Mouse (Mus musculus): ENCODE measurements around the gene Gm20518. TPM values are rescaled to one million over a fixed set of nuclear protein-coding genes. Genes with fewer than 3 reads are reported as not detected.

Gene Gm20518
- total RNA-seq, 1 experiment, result 0.22 TPM

DNA sequence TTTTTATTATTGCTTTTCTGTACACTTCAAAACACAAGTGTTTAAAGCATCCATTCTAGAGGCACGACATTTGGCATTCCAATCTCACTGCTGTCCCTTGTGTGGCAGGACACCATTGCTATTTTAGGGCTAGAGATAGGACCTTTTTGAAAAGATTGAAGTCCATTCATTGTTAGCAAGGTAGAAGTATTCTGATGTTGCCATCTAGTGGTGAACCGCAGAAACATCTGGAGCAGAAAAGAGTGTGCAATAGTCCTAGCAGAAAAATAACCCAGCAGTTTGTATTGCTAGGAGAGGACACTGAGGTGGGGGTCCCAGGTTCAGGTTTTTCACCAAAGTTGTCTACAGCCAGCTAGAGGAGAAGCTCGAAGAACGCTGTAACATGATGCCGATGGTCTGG is 79.4 kb downstream of the Gm20518 start:
- Histone ChIP-seq H3K4me1 (ENCODE audit: control insufficient read depth in 2 of 2, insufficient read depth in 2 of 2, low read length in 2 of 2, poor library complexity in 1 of 2) (peaks cover 0 to 2% of the 10 kb centered on the region in 2 experiments; a peak in 1 of 4 replicates), H3K9me3 (ENCODE audit: control insufficient read depth, insufficient read depth, low read depth, low read length) (no peaks in the 10 kb centered on the region), H3K9ac (ENCODE audit: insufficient read depth, low read depth, low read length, poor library complexity, severe bottlenecking) (no peak overlapping the region), H3K4me3 (ENCODE audit: insufficient read depth in 1 of 2, low read depth in 1 of 2, low read length in 2 of 2, poor library complexity in 1 of 2, severe bottlenecking in 1 of 2) (no peak overlapping the region), H3K36me3 (ENCODE audit: control insufficient read depth, insufficient read depth, low read length, poor library complexity, severe bottlenecking) (no peaks in the 10 kb centered on the region), H3K27ac (ENCODE audit: insufficient read depth, low read depth, low read length, poor library complexity, severe bottlenecking) (no peak overlapping the region)
- TF ChIP-seq CHD2 (IDR thresholded peaks at IDR 0.05; ENCODE audit: low read depth, low read length) (no peak), HCFC1 (IDR thresholded peaks at IDR 0.05; ENCODE audit: borderline replicate concordance, insufficient read depth, low read length) (no peak), ZNF384 (IDR thresholded peaks at IDR 0.05; ENCODE audit: low read depth, low read length) (no peak), ZC3H11A (IDR thresholded peaks at IDR 0.05; ENCODE audit: borderline replicate concordance, low read depth, low read length) (no peak), MAFK (IDR thresholded peaks at IDR 0.05; ENCODE audit: insufficient read depth, low read depth, low read length) (no peak)
- no peak for DNase-seq (ENCODE audit: low read depth, low spot score)
- in situ Hi-C loops (cut with MboI; ENCODE audit: low sequenced_read_pairs in 2 of 2, unreplicated experiment in 2 of 2), result loop anchor here in 1 of 2 experiments (25.0 kb wide), 1 partner anchor 800 kb away; the partner anchor contains the start of gene Gp1bb

GRCm38 (mm10) chr16:17809711-17810110 is 81.8 kb downstream of the Gm20518 start:
- no peak overlapping the region for H3K9ac ChIP-seq (ENCODE audit: insufficient read depth, low read depth, low read length, poor library complexity, severe bottlenecking)

DNA sequence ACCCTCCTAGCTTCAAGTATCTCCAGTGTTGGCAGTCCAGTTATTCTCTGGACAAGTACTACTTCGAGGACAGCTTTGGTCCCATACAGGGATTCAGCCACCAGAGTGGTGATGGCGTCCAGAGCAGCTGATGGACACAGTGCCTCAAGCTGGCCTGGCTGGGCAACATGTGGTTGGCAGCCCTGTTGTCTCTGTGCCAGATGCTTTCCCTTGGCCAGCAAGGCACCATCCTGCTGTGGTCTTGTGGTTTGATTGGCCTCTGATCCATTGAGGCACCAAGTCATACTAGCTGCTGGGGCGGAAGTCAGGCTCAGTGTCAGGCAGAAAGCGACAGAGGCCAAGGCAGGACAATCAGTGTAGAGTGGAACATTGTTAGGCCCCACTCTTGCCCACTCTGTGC is 82.3 kb downstream of the Gm20518 start:
- Histone ChIP-seq H3K4me1 (ENCODE audit: control insufficient read depth in 2 of 2, insufficient read depth in 2 of 2, low read length in 2 of 2, poor library complexity in 1 of 2) (no peaks in the 10 kb centered on the region), H3K9me3 (ENCODE audit: control insufficient read depth, insufficient read depth, low read depth, low read length) (no peaks in the 10 kb centered on the region), H3K4me3 (ENCODE audit: insufficient read depth in 1 of 2, low read depth in 1 of 2, low read length in 2 of 2, poor library complexity in 1 of 2, severe bottlenecking in 1 of 2) (no peak overlapping the region), H3K9ac (ENCODE audit: insufficient read depth, low read depth, low read length, poor library complexity, severe bottlenecking) (no peak overlapping the region), H3K36me3 (ENCODE audit: control insufficient read depth, insufficient read depth, low read length, poor library complexity, severe bottlenecking) (no peaks in the 10 kb centered on the region), H3K27ac (ENCODE audit: insufficient read depth, low read depth, low read length, poor library complexity, severe bottlenecking) (no peak overlapping the region)
- DNase-seq (ENCODE audit: low read depth, low spot score), result no peak
- TF ChIP-seq HCFC1 (IDR thresholded peaks at IDR 0.05; ENCODE audit: borderline replicate concordance, insufficient read depth, low read length), result no peak
- TF ChIP-seq CHD2 (IDR thresholded peaks at IDR 0.05; ENCODE audit: low read depth, low read length), result no peak
- TF ChIP-seq MAFK (IDR thresholded peaks at IDR 0.05; ENCODE audit: insufficient read depth, low read depth, low read length), result no peak
- no peak for TF ChIP-seq ZC3H11A (IDR thresholded peaks at IDR 0.05; ENCODE audit: borderline replicate concordance, low read depth, low read length)
- no peak for TF ChIP-seq ZNF384 (IDR thresholded peaks at IDR 0.05; ENCODE audit: low read depth, low read length)
- in situ Hi-C loops (cut with MboI; ENCODE audit: low sequenced_read_pairs in 2 of 2, unreplicated experiment in 2 of 2), result loop anchor here (10.0 to 25.0 kb wide), 2 partner anchors 776 to 803 kb away; partner anchors contain the start of gene Gp1bb (in 1 of the 2)

More at GRCm38 (mm10) chr16:17809711-17810110, 81.8 kb downstream of the Gm20518 start:
- no peak for DNase-seq (ENCODE audit: low read depth, low spot score)
- Histone ChIP-seq H3K27ac (ENCODE audit: insufficient read depth, low read depth, low read length, poor library complexity, severe bottlenecking) (no peak overlapping the region), H3K9me3 (ENCODE audit: control insufficient read depth, insufficient read depth, low read depth, low read length) (no peaks in the 10 kb centered on the region), H3K36me3 (ENCODE audit: control insufficient read depth, insufficient read depth, low read length, poor library complexity, severe bottlenecking) (no peaks in the 10 kb centered on the region), H3K4me1 (ENCODE audit: control insufficient read depth in 2 of 2, insufficient read depth in 2 of 2, low read length in 2 of 2, poor library complexity in 1 of 2) (no peaks in the 10 kb centered on the region), H3K4me3 (ENCODE audit: insufficient read depth in 1 of 2, low read depth in 1 of 2, low read length in 2 of 2, poor library complexity in 1 of 2, severe bottlenecking in 1 of 2) (no peak overlapping the region)
- in situ Hi-C loops (cut with MboI; ENCODE audit: low sequenced_read_pairs in 2 of 2, unreplicated experiment in 2 of 2), result loop anchor here (10.0 to 25.0 kb wide), 2 partner anchors 775 to 803 kb away; partner anchors contain the start of gene Gp1bb (in 1 of the 2)
- TF ChIP-seq ZNF384 (IDR thresholded peaks at IDR 0.05; ENCODE audit: low read depth, low read length), result no peak
- no peak for TF ChIP-seq HCFC1 (IDR thresholded peaks at IDR 0.05; ENCODE audit: borderline replicate concordance, insufficient read depth, low read length)

GRCm38 (mm10) chr16:17807192-17808009 is 84.1 kb downstream of the Gm20518 start:
- DNase-seq (ENCODE audit: low read depth, low spot score), result peak; percentile 91
- Histone ChIP-seq H3K9me3 (ENCODE audit: control insufficient read depth, insufficient read depth, low read depth, low read length) (no peaks in the 10 kb centered on the region), H3K27ac (ENCODE audit: insufficient read depth, low read depth, low read length, poor library complexity, severe bottlenecking) (no peak overlapping the region), H3K4me3 (ENCODE audit: insufficient read depth in 1 of 2, low read depth in 1 of 2, low read length in 2 of 2, poor library complexity in 1 of 2, severe bottlenecking in 1 of 2) (peak overlapping the region; percentile 69), H3K36me3 (ENCODE audit: control insufficient read depth, insufficient read depth, low read length, poor library complexity, severe bottlenecking) (no peaks in the 10 kb centered on the region), H3K9ac (ENCODE audit: insufficient read depth, low read depth, low read length, poor library complexity, severe bottlenecking) (peak overlapping the region; percentile 69), H3K4me1 (ENCODE audit: control insufficient read depth in 2 of 2, insufficient read depth in 2 of 2, low read length in 2 of 2, poor library complexity in 1 of 2) (peaks cover 0 to 7% of the 10 kb centered on the region in 2 experiments; a peak in 1 of 4 replicates)
- in situ Hi-C loops (cut with MboI; ENCODE audit: low sequenced_read_pairs in 2 of 2, unreplicated experiment in 2 of 2), result loop anchor here (10.0 to 25.0 kb wide), 2 partner anchors 777 to 805 kb away; partner anchors contain the start of gene Gp1bb (in 1 of the 2)
- no peak for TF ChIP-seq ZNF384 (IDR thresholded peaks at IDR 0.05; ENCODE audit: low read depth, low read length)
- 0 out of 2 replicates have a peak, but pooled peaks have one; percentile 34 for TF ChIP-seq CHD2 (IDR thresholded peaks at IDR 0.05; ENCODE audit: low read depth, low read length)
- no peak for TF ChIP-seq HCFC1 (IDR thresholded peaks at IDR 0.05; ENCODE audit: borderline replicate concordance, insufficient read depth, low read length)
- no peak for TF ChIP-seq MAFK (IDR thresholded peaks at IDR 0.05; ENCODE audit: insufficient read depth, low read depth, low read length)

All from ES-E14 (cell line).